Mouse (Mus musculus) heart, embryonic 10.5 days (tissue): ENCODE data around the gene Cyb561d1. TPM values are rescaled to one million over a fixed set of nuclear protein-coding genes. Genes with fewer than 3 reads are reported as not detected.

Experiments used
- DNase-seq: peaks from one replicate; pipeline ENCODE4 v3.0.0-alpha.2; 2017; ENCODE audit warnings: low spot score
- H3K27ac ChIP-seq: fragments of 300-500 bp; sonication (generic); 2 replicates; pipeline ENCODE4 v1.5.1; 2016; ENCODE audit warnings: mild to moderate bottlenecking
- H3K27me3 ChIP-seq: fragments of 300-500 bp; sonication (generic); 2 replicates; pipeline ENCODE4 v1.6.1; 2016; ENCODE audit warnings: mild to moderate bottlenecking; ENCODE audit not compliant: poor library complexity, insufficient read depth, severe bottlenecking
- H3K36me3 ChIP-seq: fragments of 300-500 bp; sonication (generic); 2 replicates; pipeline ENCODE4 v1.6.1; 2016; ENCODE audit warnings: mild to moderate bottlenecking, moderate library complexity
- H3K4me1 ChIP-seq: fragments of 300-500 bp; sonication (generic); 2 replicates; pipeline ENCODE4 v1.6.1; 2016; ENCODE audit warnings: mild to moderate bottlenecking
- H3K4me3 ChIP-seq: fragments of 300-500 bp; sonication (generic); 2 replicates; pipeline ENCODE4 v1.5.1; 2016; ENCODE audit warnings: mild to moderate bottlenecking, moderate library complexity
- H3K9me3 ChIP-seq: fragments of 300-500 bp; sonication (generic); 2 replicates; pipeline ENCODE4 v1.6.1; 2016; ENCODE audit warnings: mild to moderate bottlenecking, moderate library complexity
- WGBS: fragments of 180-500 bp; shearing (Covaris S2); methylation state at CpG from one replicate; pipeline ENCODE4 v1.1.7; 2016; 5-methylcytosine and 5-hydroxymethylcytosine counted together
- polyA plus RNA-seq: library from polyadenylated mRNA; unstranded; fragments of >200 nt; fragmentation: Nextera tagmentation; extraction: Ambion mirVana; gene quantifications from 2 replicates; pipeline ENCODE4 v1.2.1, GENCODE M21; 2016

Gene Cyb561d1
- polyA plus RNA-seq, 1 experiment from 2014 or later = 3.1 TPM

DNA sequence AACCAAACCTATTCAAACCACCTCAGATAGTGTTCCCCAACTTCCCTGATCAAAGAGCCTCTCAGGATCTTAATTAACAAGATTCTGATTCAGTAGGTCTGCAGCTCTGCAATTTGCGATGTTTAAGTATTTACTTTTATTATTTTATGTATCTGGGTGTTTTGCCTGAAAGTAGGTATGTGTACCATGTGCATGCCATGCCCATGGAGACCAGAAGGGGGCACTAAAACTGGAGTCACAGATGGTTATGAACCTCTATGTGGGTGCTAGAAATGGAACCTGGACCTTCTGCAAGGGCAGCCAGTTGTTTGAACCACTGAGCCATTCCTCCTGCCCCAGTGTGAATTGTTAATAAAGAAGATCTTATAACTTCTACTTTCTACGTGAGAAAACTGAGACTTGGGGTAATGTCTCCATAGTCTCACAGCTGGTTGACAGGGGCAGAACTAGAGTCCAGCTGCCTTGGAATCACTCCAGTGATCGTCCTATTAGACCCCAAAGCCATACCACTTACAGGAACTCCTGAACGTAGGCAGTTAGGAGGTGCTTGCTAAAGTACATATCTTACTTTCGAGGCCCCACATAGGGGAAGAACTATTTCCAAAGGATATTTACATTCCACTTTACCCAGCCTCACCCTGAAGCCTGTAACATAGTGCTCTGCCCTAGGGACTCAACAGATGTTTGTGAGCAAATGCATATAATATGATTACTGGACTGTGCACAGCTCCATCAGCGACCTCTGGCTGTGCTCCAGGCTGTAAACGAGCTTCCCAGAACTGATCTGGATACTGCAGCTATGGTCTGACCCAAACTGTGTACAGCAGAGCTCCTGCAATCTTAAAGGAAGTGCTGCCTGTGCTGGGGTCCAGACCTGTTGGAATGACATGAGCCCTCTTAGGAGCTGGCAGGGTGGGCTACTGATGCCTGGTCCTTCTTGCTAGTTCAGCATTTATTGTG, 22.0 kb downstream of the Cyb561d1 start:
- no peak overlapping the region for H3K4me3 ChIP-seq
- H3K27me3 ChIP-seq = peaks cover 10% of the 10 kb centered on the region; the same call in 1 of the 2 replicates
- no peaks in the 10 kb centered on the region for H3K36me3 ChIP-seq
- no peaks in the 10 kb centered on the region for H3K9me3 ChIP-seq
- WGBS = 84% methylated on average over 7 of the region's 7 CpGs
- H3K4me1 ChIP-seq = peaks cover 14% of the 10 kb centered on the region
- DNase-seq = no peak
- no peak overlapping the region for H3K27ac ChIP-seq

GRCm38 (mm10) chr3:108174672-108175531, 26.1 kb downstream of the Cyb561d1 start:
- Histone ChIP-seq H3K36me3 (no peaks in the 10 kb centered on the region), H3K9me3 (no peaks in the 10 kb centered on the region), H3K27me3 (peaks cover 5% of the 10 kb centered on the region; the same call in 1 of the 2 replicates), H3K4me3 (peak overlapping the region; percentile 31; the same call in 1 of the 2 replicates), H3K4me1 (peaks cover 14% of the 10 kb centered on the region), H3K27ac (peak overlapping the region; percentile 70)
- no peak for DNase-seq
- 25% methylated on average over 14 of the region's 14 CpGs for WGBS

DNA sequence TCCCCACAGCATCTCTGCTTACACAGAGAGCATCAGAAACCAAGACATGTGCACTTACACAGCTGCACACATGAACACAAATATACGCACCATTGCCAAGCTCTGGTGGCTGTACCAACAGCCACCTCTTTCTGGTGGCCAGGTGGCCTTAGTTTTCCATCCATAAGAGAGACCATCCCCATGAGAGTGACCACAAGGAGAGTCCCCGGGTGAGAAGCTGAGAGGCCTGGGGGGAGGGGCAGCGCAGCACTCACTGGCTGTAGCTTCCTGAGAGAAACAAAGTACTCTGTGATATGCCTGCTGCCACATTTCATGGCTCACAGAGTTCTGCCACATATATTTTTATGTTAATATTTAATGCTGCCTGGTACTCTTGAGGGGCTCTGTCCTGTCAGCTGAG, 31.8 kb downstream of the Cyb561d1 start:
- Histone ChIP-seq H3K27ac (no peak overlapping the region), H3K27me3 (peaks cover 19% of the 10 kb centered on the region; the same call in 1 of the 2 replicates), H3K4me3 (no peak overlapping the region), H3K9me3 (no peaks in the 10 kb centered on the region), H3K36me3 (no peaks in the 10 kb centered on the region), H3K4me1 (peaks cover 41% of the 10 kb centered on the region)
- DNase-seq = no peak
- 40% methylated on average over 3 of the region's 3 CpGs for WGBS

- H3K9me3 ChIP-seq = no peaks in the 10 kb centered on the region
- no peak overlapping the region for H3K4me3 ChIP-seq
- H3K4me1 ChIP-seq = peaks cover 41% of the 10 kb centered on the region
- H3K36me3 ChIP-seq = no peaks in the 10 kb centered on the region
- WGBS = 52% methylated on average over 14 of the region's 14 CpGs
- no peak overlapping the region for H3K27ac ChIP-seq
- DNase-seq = no peak
- H3K27me3 ChIP-seq = peaks cover 19% of the 10 kb centered on the region; the same call in 1 of the 2 replicates
These were observed 33.5 kb downstream of the Cyb561d1 start for GRCm38 (mm10) chr3:108167499-108167898.

GRCm38 (mm10) chr3:108166486-108167211, 34.4 kb downstream of the Cyb561d1 start:
- Histone ChIP-seq H3K4me1 (peaks cover 41% of the 10 kb centered on the region), H3K27ac (peak overlapping the region; percentile 32; the same call in 1 of the 2 replicates), H3K27me3 (peaks cover 19% of the 10 kb centered on the region; the same call in 1 of the 2 replicates), H3K9me3 (no peaks in the 10 kb centered on the region), H3K36me3 (no peaks in the 10 kb centered on the region), H3K4me3 (no peak overlapping the region)
- DNase-seq = peak; percentile 69
- 26% methylated on average over 10 of the region's 11 CpGs for WGBS

DNA sequence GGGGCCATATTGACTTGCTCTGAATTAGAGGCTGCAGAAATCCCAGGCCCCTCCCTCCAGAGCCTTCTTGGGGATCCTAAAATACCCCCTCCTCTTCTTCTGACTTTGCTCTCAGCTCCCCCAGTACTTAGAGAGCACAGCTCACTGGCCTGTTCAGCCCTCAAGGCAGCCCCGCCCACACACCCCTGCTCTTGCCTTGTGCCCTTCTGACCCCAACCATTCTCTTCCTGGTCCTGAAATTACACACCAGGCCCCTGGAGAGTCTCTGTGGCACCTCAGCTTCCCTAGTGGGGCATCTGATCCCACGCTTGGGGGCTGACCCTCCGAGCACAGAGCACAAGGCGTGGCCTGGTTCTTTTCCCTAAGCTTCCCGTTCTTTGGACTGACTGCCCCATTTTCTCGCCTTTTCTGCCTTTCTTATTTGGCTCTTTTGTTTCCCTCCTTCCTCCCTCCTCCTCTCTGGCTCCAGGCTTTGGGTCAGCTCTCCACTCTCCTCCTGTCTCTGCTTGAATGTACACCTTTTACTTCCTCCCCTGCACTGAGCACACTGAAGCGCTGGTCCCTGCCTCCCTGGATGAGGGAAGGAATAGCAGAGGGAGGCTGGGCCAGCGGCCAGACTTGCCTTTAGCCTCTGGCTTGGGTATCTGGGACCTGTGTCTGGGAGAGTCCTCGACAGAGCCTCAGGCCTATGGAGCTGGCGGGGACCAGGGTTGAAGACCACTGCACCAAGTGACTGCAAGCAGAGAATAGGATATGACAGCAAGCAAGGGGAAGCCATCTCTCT, 35.3 kb downstream of the Cyb561d1 start:
- H3K36me3 ChIP-seq = no peaks in the 10 kb centered on the region
- peaks cover 19% of the 10 kb centered on the region; the same call in 1 of the 2 replicates for H3K27me3 ChIP-seq
- DNase-seq = peak; percentile 68
- no peaks in the 10 kb centered on the region for H3K9me3 ChIP-seq
- H3K27ac ChIP-seq = peak overlapping the region; percentile 45; the same call in 1 of the 2 replicates
- no peak overlapping the region for H3K4me3 ChIP-seq
- WGBS = 50% methylated on average over 10 of the region's 10 CpGs
- peaks cover 41% of the 10 kb centered on the region for H3K4me1 ChIP-seq

DNA sequence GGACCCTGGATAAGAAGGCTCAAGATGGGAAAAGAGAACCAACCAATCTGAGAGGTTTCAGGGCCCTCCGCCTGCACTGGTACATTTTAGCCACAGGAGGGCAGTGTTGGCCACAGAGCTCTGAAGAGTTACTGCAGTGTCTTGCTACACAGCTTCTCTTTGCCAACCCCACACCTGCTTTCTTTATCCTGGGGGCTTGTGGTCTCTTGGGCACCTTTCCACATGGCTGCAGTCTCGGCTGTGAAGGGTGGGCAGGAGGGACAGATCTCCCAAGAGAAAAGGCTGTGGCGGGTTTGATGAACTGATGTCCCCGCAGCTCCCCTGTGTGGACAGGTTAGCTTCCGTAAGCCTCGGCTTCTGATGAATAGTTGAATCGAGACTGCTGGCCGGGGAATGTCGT, 36.2 kb downstream of the Cyb561d1 start:
- H3K9me3 ChIP-seq = no peaks in the 10 kb centered on the region
- peak; percentile 91 for DNase-seq
- peak overlapping the region; percentile 6; the same call in 1 of the 2 replicates for H3K4me3 ChIP-seq
- no peaks in the 10 kb centered on the region for H3K36me3 ChIP-seq
- 26% methylated on average over 9 of the region's 9 CpGs for WGBS
- H3K27me3 ChIP-seq = peaks cover 19% of the 10 kb centered on the region; the same call in 1 of the 2 replicates
- H3K4me1 ChIP-seq = peaks cover 41% of the 10 kb centered on the region
- no peak overlapping the region for H3K27ac ChIP-seq

GRCm38 (mm10) chr3:108164091-108164490, 36.9 kb downstream of the Cyb561d1 start:
- H3K27ac ChIP-seq = no peak overlapping the region
- DNase-seq = peak; percentile 66
- H3K4me1 ChIP-seq = peaks cover 44% of the 10 kb centered on the region
- 60% methylated on average over 5 of the region's 5 CpGs for WGBS
- H3K36me3 ChIP-seq = no peaks in the 10 kb centered on the region
- no peaks in the 10 kb centered on the region for H3K9me3 ChIP-seq
- H3K4me3 ChIP-seq = no peak overlapping the region
- H3K27me3 ChIP-seq = peaks cover 19% of the 10 kb centered on the region; the same call in 1 of the 2 replicates

- Histone ChIP-seq H3K9me3 (no peaks in the 10 kb centered on the region), H3K36me3 (no peaks in the 10 kb centered on the region), H3K4me3 (peak overlapping the region; percentile 10; the same call in 1 of the 2 replicates), H3K27ac (peak overlapping the region; percentile 63), H3K4me1 (peaks cover 25% of the 10 kb centered on the region), H3K27me3 (no peaks in the 10 kb centered on the region)
- 41% methylated on average over 9 of the region's 9 CpGs for WGBS
- peak; percentile 84 for DNase-seq
These were observed 42.5 kb downstream of the Cyb561d1 start for GRCm38 (mm10) chr3:108158383-108159037.

DNA sequence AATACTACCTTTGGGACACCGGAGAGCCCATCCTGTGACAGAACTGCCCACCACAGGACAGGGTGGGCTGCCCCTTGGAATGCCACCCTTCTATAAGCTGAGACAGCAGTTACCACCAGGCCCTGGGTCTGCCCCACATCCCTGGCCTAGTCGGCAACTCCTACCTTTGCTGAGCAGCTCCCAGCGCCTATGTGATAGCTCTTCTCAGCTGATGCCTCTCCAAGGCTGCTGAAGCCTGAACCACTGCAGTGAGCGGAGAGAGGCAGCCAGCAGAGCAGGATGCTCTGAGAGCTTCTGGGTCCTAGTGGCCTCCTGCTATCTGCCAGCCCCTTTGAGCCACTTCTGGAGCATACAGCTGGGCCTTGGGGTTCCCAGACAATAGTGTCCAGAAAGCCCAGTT, 46.4 kb downstream of the Cyb561d1 start, which contains the start of gene Gpr61:
Gene Gpr61, minus strand, starts transcription at position 227 of the 400 bp plus-strand sequence.
- H3K9me3 ChIP-seq = no peaks in the 10 kb centered on the region
- 30% methylated on average over 4 of the region's 4 CpGs for WGBS
- H3K27me3 ChIP-seq = no peaks in the 10 kb centered on the region
- H3K4me3 ChIP-seq = no peak within 1 kb of the TSS
- no peaks in the 10 kb centered on the region for H3K36me3 ChIP-seq
- no peak within 1 kb of the TSS for H3K27ac ChIP-seq
- no peak for DNase-seq
- H3K4me1 ChIP-seq = peaks cover 33% of the 10 kb centered on the region

DNA sequence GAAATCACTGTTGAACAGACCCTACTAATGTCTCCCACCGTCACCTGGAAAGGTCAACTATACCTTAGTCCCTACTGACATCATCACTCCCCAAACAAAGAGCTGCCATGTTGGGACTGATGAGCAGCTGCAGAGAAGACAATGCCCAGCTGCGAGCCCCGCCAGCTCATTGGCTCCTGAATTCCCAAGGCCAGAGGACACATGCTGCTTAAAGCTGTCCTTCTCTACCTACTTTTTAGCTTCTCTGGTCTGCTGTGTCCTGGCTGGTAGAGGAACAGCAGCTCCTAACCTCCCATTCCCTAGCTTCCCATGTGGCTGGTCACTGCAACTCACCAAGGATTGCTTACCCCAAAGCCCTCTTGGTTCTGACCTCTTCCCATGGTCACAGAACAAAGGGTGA, 48.7 kb downstream of the Cyb561d1 start:
- no peaks in the 10 kb centered on the region for H3K9me3 ChIP-seq
- H3K4me3 ChIP-seq = no peak overlapping the region
- peak; percentile 69 for DNase-seq
- H3K4me1 ChIP-seq = peaks cover 17% of the 10 kb centered on the region; the same call in 1 of the 2 replicates
- 87% methylated on average over 3 of the region's 3 CpGs for WGBS
- no peaks in the 10 kb centered on the region for H3K36me3 ChIP-seq
- H3K27me3 ChIP-seq = no peaks in the 10 kb centered on the region
- no peak overlapping the region for H3K27ac ChIP-seq
